Mouse (Mus musculus) cortical plate, adult 2 months (tissue): ENCODE results near the gene Scrt2. TPM values are rescaled to one million over a fixed set of nuclear protein-coding genes. Genes with fewer than 3 reads are reported as not detected.
"Not testable (repeated sequence)": the region's sequence is repeated elsewhere in the genome, so short reads cannot be mapped to it uniquely, and the experiment has no call there.

ENCODE experiments used
- H3K27ac ChIP-seq: fragments of 200-500 bp; 2 replicates; pipeline ENCODE4 v1.5.1; 2012; ENCODE audit warnings: low read length, control low read depth, inconsistent platforms; ENCODE audit not compliant: insufficient read depth
- H3K4me1 ChIP-seq: fragments of 200-500 bp; 2 replicates; pipeline ENCODE4 v1.6.1; 2011; ENCODE audit warnings: low read length; ENCODE audit not compliant: control insufficient read depth, insufficient read depth
- H3K4me3 ChIP-seq: fragments of 200-500 bp; 2 replicates; pipeline ENCODE4 v1.5.1; 2011; ENCODE audit warnings: mild to moderate bottlenecking, low read length, control low read depth; ENCODE audit not compliant: insufficient read depth
- CTCF ChIP-seq: fragments of 200-500 bp; IDR thresholded peaks from 2 replicates; pipeline ENCODE4 v1.5.1; 2011; ENCODE audit warnings: mild to moderate bottlenecking, control low read depth, low read length; ENCODE audit not compliant: insufficient read depth; ENCODE audit errors: extremely low read depth
- POLR2A ChIP-seq: fragments of 200-500 bp; IDR thresholded peaks from 2 replicates; pipeline ENCODE4 v1.6.1; 2011; ENCODE audit warnings: mild to moderate bottlenecking, low read length, control low read depth; ENCODE audit not compliant: insufficient read depth; ENCODE audit errors: extremely low read depth
- polyA plus RNA-seq: library from polyadenylated mRNA; depleted of rRNA; stranded (reverse); fragments of >200 nt; gene quantifications from 2 replicates; pipeline ENCODE4 v1.2.3, GENCODE M21; 2012

Gene Scrt2
- polyA plus RNA-seq, 1 experiment = 12.1 TPM

- Histone ChIP-seq H3K27ac (no peak overlapping the region), H3K4me3 (no peak overlapping the region), H3K4me1 (no peaks in the 10 kb centered on the region)
- TF ChIP-seq CTCF (no peak), POLR2A (no peak)
Measured at GRCm38 (mm10) chr2:152055406-152055805, 25.9 kb upstream of the Scrt2 start.

GRCm38 (mm10) chr2:152056368-152057251 is 24.7 kb upstream of the Scrt2 start:
- Histone ChIP-seq H3K4me3 (no peak overlapping the region), H3K4me1 (no peaks in the 10 kb centered on the region), H3K27ac (no peak overlapping the region)
- TF ChIP-seq POLR2A = no peak
- TF ChIP-seq CTCF = no peak

DNA sequence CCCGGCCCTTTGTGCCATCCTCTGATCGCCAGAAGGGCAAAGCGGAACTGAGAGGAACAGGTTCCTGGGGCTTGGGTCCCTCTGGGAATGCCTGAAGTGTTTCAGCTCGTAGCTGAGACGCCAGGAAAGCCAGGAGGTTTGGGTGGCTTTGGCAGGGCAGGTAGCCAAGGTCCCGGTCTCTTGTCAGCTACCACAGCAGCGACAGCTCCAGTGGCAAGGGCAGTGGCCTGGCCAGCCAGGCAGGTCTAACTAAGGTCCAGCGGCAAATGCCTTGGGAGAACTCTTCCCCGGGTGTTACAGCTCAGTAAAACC is 24.1 kb upstream of the Scrt2 start:
- Histone ChIP-seq H3K4me3 (no peak overlapping the region), H3K27ac (no peak overlapping the region), H3K4me1 (no peaks in the 10 kb centered on the region)
- TF ChIP-seq POLR2A = no peak
- TF ChIP-seq CTCF = no peak

DNA sequence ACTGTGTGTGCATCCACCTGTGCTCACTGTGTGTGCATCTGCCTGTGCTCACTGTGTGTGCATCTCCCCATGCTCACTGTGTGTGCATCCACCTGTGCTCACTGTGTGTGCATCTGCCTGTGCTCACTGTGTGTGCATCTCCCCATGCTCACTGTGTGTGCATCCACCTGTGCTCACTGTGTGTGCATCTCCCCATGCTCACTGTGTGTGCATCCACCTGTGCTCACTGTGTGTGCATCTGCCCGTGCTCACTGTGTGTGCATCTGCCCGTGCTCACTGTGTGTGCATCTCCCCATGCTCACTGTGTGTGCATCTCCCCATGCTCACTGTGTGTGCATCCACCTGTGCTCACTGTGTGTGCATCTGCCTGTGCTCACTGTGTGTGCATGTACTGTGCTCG is 18.5 kb upstream of the Scrt2 start:
- H3K4me3 ChIP-seq, H3K4me1 ChIP-seq, H3K27ac ChIP-seq: not testable (repeated sequence)

DNA sequence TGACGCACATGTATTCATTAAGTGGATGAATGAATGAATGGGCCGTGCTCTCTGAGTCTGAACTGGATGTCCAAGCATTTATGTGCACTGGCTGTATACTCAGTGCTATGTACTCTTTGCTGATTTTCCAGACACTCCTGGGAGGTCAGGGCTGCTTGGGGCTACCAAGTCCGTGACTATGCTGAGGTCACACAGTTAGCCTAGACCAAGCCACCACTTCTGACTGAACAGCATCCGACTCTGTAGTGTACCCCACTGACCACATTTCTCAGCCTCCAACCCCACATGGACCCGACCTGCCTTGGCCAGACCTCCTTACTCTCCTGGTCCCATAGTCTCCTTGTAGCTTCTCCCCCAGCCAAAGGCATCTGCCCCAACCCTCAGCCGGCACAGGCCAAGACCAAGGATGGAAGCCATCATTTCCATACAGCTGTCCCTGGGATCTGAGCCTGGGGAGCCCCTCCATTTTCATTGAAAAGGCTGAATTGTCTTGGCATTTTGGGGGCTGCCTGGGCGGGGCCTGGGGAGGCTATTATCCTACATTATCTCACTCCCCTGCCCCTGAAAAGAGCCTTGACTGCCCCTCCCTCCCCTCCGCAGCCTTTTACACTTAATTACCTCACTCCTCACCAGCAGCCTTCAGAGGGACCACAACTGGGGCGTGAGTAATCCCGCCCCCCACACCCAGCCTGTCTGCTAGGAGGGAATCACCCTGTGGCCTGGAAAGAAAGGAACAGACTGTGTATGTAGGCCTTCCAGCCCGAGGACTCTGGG is 12.5 kb upstream of the Scrt2 start:
- H3K27ac ChIP-seq = no peak overlapping the region
- TF ChIP-seq POLR2A = no peak
- no peak for TF ChIP-seq CTCF

DNA sequence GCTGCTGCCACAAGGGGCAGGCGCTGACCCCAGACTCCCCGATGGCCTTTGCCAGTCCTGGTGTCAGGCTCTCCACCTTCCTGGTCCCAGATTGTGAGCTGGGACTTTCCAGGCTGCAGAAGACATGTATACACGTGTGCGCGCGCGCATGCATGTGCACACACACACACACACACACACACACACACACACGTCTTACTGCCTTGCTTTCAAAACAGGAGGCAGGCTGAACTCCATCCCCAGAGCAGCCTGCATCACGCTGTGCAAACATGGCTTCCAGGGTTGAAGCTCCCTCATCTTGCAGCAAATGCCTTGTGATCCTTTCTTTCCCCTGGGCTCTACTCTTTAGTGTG is 11.9 kb upstream of the Scrt2 start:
- H3K4me1 ChIP-seq = no peaks in the 10 kb centered on the region
- TF ChIP-seq POLR2A (no peak), CTCF (no peak)
- H3K27ac ChIP-seq = no peak overlapping the region
- H3K4me3 ChIP-seq = no peak overlapping the region

More for the DNA sequence above, 12.5 kb upstream of the Scrt2 start:
- no peaks in the 10 kb centered on the region for H3K4me1 ChIP-seq
- H3K4me3 ChIP-seq = no peak overlapping the region

- TF ChIP-seq POLR2A (no peak), CTCF (no peak)
- Histone ChIP-seq H3K4me1 (no peaks in the 10 kb centered on the region), H3K27ac (no peak overlapping the region), H3K4me3 (no peak overlapping the region)
Measured at GRCm38 (mm10) chr2:152069941-152070340, 11.4 kb upstream of the Scrt2 start.

GRCm38 (mm10) chr2:152074521-152074920 is 6.8 kb upstream of the Scrt2 start:
- TF ChIP-seq CTCF (no peak), POLR2A (no peak)
- peaks cover 3% of the 10 kb centered on the region for H3K4me1 ChIP-seq
- H3K4me3 ChIP-seq = no peak overlapping the region
- H3K27ac ChIP-seq = no peak overlapping the region

DNA sequence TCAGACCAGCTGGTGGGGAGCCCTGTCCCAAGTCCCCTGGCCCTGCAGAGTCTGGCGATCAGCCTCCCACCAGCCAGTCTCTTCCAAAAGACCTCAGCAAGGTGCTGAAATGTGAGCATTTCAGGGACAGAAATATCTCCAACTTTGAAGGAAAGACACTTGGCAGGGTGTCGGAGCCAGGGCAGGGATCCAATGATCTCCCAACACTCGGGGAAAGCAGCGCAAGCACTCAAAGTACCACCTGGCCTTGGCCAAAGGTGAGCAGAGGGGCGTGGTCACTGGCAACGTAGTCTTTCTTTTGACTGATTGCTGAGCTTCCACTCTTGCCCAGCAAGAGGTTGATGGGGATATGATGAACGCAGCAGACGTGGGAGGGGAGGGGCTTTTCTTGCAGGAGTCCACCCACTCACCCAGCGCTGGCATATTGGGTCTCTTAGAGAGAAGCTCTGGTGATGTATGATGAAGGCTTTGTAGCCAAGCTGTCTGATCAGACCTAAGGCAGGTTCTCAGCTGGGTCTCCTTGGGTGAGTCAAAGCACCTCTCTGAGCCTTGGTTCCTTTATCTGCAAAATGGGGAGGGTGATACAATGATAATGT is 5.9 kb upstream of the Scrt2 start:
- Histone ChIP-seq H3K4me3 (no peak overlapping the region), H3K27ac (no peak overlapping the region), H3K4me1 (peaks cover 3% of the 10 kb centered on the region)
- TF ChIP-seq POLR2A = no peak
- TF ChIP-seq CTCF = no peak

DNA sequence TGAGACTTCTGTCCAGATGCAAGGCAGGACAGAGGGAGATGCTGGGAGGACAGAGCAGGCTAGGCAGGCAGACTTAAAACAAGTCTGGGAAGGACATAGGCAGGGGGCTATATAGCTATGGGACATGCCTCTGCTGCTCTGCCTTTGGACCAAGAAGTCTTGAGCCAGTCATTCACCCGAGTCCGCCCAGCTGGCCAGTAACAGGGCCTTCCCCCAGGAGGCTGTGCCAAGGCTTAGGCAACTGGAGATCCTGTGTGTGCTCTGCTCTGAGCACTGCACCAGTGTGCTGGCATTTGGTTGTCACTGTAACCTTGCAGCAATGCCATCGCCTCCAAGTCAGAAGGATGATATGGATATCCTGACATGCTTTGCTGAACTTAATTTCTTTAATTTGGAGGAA is 4.0 kb upstream of the Scrt2 start:
- H3K4me1 ChIP-seq = peaks cover 3% of the 10 kb centered on the region
- no peak overlapping the region for H3K27ac ChIP-seq

More for the DNA sequence above, 4.0 kb upstream of the Scrt2 start:
- TF ChIP-seq POLR2A (no peak), CTCF (no peak)
- no peak overlapping the region for H3K4me3 ChIP-seq
